Mouse (Mus musculus) adrenal gland, adult (tissue): ENCODE data around the gene Speer4b.
"Not testable (repeated sequence)": the region's sequence is repeated elsewhere in the genome, so short reads cannot be mapped to it uniquely, and the experiment has no call there.

ENCODE experiments used
- DNase-seq, 2 experiments: peaks; one replicate each; pipeline ENCODE4 v3.0.0; 2022 to 2023; ENCODE audit warnings: low spot score in 1 of 2; ENCODE audit not compliant: inconsistent age in 2 of 2

Speer4b gene

DNA sequence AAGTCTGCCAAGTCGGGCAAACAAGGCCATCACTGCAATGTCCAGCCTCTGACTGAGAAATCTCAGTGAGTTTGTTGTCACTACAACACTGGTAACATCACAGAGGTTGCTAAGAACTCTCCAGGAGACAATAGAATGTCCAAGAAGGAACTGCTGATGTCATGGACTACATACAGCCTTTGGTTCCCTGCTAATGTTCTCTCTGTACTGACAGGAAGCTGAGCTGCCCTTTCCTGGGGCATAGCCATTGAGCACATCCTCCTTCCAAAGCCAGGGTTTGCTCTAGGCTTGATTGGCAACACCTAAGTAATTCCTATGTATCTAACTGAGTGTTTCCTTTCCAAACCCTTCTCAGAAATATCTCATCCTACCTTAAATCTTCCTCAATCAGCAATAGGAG is at the start of gene Speer4b:
Gene Speer4b (minus strand): TSS at position 101 of the 400 bp plus-strand sequence.
- DNase-seq = not testable (repeated sequence)

GRCm38 (mm10) chr5:27549291-27549690 is 48.1 kb upstream of the Speer4b start:
- no peak for DNase-seq

GRCm38 (mm10) chr5:27544816-27545270 is 43.6 kb upstream of the Speer4b start:
- peak; percentile 31 to 87 for DNase-seq

DNA sequence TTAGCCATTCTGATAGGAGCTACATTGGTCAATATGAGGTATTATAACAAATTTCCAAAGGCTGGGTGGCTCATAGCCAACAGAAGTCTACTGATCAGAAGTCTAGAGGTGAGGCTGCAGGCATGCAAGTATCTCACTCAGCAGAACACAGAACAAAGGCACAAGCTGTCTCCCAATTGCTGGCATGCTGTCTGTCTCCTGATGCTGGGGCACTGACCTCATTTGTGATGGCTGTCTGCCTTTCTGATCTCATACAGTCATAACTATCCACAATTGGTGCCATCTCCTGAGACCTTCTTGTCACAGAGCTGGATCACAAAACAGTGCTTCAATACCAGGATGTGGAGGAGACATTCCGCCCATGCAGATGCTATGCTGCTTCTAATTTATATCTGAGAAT is 25.7 kb upstream of the Speer4b start:
- no peak for DNase-seq

DNA sequence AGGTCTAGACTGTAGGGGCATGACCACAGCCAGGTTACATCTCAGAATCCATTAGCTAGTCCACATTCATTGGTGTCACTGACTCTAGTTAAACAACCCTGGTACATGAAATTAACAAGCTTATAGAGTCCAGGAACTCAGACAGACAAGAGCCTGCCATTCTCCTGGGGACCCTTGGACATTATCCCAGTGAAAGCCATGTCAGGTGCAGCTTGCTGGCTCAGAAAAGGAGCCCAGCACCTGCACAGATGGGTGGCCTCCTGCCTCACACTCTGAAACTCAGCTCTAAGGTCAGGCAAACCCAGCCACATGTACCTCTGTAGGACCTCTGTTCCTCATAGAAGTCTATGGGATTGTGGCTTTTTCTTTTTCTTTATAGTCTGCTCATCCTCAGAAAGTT is 17.5 kb upstream of the Speer4b start:
- DNase-seq = no peak

- no peak for DNase-seq
Observed at GRCm38 (mm10) chr5:27490942-27491341, 10.3 kb downstream of the Speer4b start.

GRCm38 (mm10) chr5:27486138-27486537 is 15.1 kb downstream of the Speer4b start:
- DNase-seq = peak in 1 of 2 experiments; percentile 33

GRCm38 (mm10) chr5:27481706-27482105 is 19.5 kb downstream of the Speer4b start:
- DNase-seq = no peak

DNA sequence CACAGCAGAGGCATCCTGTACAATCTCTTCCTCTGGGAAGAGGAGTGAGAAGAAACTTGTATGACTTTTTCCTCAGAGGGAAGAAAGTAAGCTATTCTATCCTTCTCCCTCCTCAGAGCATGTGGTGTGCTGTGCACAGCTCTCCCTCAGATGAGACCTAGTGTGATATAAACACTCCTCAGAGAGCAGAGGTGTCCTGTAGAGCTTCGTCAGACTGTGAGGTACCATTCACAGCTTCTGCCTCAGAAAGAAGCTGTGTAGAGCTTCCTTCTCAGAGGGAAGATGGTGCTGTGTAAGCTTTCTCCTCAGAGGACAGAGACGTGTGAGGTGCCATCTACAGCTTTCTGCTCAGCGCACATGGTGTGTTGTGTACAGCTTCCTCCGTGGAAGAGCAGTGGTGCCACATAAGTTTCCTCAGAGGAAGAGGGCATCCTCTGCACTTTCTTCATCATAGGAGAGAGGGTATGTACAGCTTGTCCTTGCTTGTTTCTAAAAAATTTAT is 26.2 kb downstream of the Speer4b start:
- DNase-seq = no peak

GRCm38 (mm10) chr5:27457686-27458085 is 43.6 kb downstream of the Speer4b start:
- peak; percentile 38 to 64 for DNase-seq

DNA sequence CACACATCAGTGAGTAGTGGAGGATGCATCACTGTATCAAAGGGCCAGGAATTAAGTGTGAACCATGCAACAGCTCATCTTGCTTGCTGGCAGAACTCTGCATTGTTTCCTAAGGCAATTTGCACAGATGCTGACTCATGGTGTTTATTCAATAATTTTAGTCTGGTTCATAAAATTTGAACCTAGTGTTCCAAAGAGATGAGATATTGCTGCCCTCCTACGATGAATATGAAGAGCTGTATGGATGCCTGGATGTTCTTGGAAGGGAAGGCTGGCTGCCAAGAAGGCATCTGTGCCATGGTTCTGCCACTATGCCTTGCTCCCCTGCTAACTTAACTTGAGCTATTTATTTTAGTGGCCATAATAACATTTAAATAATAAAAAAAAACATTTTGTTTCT is 44.3 kb downstream of the Speer4b start:
- DNase-seq = peak in 1 of 2 experiments; percentile 44

DNA sequence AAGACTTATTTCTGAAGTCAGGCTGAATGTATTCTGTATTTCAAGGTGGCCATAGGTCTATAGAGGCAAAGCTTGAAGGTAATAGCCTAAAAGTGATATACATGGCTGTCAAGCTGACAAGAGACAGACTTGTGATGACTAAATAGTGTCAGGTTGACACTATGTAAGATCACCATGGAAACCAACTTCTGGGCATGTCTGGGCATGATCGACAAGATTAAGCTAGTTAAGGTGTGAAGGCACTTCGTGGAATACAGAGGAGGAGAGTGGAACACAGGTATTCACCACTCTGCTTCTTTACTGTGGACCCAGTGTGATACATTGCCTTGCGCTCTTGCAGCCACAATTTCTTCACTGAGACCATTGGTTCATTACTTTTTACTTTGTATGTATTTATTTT is 46.9 kb downstream of the Speer4b start:
- no peak for DNase-seq

DNA sequence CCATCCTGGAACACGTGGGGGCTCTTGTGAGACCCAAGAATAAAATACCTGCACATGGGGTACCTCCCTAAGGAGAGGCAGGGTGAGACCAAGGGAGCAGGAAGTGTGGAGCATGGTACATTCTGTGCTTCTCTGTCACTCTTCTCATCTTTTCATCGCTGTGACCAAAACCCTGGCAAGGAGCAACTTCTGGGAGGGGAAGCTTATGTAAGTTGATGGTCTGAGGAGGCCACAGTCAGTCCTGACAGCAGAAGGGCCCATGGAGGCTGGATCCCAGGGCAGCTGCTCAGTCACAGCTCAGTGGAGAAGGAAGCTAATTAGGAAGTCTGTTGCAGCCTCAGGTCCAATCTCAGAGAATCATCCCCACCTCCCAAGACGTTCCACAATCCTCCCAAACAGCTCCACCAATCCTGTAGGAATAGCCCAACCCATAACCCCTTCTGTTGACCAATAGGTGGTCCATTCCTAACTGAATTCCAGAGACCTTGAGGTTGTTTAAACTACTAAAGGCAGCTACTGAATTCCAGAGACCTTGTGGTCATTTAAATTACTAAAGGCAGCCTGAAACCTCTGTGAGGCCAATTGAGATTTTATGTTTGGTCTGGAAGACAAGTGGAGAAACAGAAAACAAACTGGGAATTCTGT is 47.9 kb downstream of the Speer4b start:
- DNase-seq = no peak
